Mouse (Mus musculus): ENCODE measurements around the gene Aldh2.

Gene Aldh2

DNA sequence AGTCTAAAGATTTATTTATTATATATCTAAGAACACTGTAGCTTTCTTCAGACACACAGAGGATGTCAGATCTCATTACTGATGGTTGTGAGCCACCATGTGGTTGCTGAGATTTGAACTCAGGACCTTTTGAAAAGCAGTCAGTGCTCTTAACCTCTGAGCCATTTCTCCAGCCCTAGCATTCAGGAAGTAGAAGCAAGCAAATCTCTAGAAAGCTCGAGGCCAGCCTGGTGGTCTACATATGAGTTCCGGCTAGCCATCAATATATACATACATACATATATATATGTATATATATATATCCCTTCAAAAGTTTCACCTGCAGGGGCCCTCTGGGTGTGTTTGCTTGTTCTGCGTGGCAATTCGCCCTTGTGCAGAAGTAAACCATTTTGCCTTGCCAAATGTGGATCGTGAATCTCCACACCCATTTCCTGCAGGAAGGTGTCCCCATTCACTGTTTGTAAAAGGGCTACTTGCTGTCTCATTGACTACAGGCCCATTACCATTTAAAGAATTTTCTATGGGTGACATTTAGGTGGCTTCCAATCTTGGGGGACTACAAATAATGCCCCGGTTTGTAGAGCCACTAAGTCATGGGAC lies 1.2 kb upstream of the Aldh2 start:
- DNase-seq: no peak

DNA sequence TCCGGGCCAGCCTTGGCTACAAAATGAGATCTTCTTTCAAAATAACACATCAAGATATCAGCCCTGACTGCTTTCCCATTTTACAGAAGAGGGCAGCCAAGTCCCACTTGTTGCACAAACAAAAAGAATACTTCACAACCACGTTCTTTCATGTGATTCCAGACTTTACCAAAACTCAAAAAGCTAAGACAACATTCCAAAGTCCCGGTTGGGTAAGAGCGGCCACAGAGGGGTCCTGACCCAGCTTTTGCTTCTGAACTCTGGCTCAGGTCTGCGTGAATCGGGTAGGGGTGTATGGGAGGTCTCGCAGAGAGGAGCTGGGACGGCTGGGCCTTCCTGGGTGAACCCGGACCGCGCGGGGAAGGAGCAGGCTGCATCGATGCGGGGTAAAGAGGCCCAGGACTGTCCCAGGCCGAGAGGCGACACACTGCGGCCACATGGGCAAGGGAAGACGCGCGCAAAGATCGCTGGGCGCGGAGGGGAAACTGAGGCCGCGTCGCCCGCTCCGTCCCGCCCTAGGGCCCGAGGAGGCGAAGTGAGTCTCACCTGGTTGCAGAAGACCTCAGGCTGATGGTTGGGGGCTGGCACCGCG lies 712 bp downstream of the Aldh2 start:
- no peak for DNase-seq

DNA sequence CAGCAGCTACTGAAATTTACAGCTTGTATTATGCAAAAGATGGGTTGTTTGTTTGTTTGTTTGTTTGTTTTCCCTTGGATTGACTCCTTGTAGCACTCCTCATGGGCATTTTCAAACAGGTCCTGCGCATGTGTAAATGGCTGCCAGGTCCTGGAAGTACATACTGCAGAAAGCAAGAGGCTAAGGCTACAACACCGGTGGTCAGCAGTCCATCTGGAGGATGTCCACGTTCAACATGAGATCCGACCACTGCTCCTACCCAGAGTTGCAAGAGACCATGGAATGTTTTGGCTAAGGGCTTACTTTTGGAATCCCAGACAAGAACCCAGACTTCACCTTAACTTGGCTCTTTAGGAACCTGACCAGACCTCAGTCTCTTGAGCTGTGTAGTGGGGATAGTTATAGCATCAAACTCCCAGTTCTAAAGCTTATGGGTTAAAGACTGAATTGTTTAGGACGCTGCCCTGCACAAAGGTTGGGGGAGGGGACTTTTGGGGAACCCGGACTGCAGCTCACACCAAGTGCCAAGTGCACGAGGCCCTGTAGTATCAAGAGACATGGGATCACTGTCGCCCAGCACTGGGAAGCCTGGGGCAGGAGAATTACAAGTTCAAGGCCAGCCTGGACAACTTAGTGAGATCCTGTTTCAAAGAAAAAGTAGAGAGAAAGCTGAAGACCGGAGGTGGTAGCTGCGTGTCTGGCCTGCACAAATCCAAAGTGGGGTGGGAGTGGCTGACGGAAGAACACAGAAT lies 1.4 kb downstream of the Aldh2 start:
- no peak for DNase-seq

DNA sequence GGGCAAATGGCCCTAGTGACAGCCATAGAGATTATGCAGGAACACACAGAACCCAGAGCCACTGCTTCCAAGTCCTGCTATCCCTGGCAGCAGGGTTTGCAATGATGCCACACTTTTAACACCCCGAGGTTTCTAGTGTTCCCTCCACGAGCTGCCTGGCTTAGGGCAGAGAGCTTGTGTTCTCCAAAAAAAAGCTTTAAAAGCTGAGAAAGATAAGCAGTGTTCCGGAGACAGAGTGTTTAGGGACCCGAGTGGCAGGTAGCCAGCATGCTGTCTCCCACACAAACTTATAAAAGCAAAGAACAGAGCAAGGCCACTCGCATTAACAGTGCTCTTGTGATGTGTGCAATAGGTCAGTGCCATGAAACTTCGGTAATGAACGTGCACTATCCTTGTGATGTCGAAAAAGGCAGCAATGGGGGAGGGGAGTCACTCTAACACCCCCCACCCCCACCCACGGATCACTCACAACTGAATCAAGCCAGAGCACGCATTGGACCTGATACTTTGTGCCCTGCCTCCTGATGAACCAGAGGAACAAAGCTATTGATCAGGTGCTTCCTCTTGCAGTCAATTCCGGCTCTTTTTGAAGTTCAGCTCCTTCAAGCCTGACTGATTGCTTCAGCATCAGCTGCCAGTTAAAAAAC lies 2.1 kb downstream of the Aldh2 start:
- DNase-seq: no peak

DNA sequence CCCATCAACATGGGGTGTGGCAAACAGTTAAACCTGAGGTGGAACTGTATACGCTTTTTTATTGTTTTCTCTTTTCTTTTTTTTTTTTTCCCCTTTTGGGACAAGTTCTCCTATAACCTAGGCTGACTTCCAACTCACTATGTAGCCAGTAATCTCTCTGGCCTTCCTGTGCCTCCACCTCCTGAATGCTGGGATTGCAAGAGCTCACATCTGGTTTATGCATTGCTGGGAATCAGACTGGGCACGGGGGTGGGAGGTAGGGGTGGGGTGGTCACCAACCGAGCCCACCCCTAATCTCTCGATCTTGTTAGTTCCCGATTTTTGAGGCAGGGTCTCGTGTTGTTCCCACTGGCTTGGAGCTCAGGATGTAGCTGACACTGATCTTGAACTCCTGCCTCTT lies 3.7 kb downstream of the Aldh2 start:
- DNase-seq: no peak

DNA sequence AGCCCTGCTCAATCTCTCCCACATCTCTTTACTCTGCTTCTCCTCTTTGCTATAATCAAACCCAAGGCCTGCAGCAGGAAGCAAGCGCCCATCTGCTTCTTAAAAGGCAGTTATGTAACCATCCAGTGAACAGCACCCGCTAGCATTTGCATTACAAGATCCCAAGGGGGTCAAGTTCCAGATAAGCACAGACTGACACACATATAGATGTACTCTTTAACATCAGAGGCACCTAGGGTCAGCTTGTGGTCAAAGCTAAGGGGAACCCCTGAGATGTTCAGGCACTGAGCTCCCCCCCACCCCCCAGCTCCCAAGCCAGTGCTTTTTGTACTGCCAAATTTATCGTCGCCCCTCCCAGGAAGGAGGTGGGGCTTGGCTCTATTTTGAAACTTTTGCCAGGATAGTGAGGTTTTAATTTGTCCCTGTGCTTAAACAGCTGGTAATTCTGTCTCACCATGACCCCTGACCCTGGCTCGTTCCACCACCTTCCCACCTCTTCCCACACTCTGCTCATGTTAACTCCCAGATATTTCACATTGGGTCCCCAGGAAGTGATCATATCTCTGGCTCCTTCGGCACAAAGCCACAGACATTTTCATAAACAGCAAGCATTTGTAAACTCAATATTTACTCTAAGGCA lies 7.1 kb downstream of the Aldh2 start:
- DNase-seq: no peak

DNA sequence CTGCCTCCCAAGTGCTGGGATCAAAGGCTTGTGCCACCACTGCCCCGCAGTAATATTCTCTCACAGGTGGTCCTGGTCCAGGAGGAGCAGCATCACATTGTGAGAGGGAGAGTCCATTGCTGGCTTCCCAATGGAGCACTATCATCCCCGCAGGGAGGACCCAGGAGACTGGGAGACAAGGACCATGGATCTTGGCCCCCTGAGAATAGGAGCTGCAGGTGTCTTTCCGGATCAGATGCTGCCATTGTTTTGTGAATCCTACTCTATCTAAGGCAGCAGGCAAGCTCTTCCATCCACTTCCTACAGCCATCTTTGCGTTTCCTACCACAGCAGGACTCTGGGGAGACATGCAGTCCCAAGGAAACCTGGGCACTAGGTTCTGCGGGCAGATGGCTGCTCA lies 7.9 kb downstream of the Aldh2 start:
- no peak for DNase-seq

DNA sequence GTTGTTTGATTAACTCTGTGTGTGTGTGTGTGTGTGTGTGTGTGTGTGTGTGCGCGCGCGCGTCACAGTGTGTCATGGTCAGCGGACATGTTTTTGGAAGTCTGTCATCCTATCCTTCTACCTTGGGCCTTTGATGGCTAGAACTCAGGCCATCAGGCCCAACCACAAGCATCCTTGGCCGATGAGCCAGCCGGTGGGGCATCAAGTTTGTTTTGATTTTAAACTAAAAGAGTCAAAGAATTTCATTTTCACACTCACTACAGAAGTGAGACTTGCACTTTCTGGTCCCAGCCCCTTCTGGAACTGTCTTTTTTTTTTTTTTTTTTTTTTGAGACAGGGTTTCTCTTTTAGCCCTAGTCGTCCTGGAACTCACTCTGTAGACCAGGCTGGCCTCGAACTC lies 8.6 kb downstream of the Aldh2 start:
- no peak for DNase-seq

DNA sequence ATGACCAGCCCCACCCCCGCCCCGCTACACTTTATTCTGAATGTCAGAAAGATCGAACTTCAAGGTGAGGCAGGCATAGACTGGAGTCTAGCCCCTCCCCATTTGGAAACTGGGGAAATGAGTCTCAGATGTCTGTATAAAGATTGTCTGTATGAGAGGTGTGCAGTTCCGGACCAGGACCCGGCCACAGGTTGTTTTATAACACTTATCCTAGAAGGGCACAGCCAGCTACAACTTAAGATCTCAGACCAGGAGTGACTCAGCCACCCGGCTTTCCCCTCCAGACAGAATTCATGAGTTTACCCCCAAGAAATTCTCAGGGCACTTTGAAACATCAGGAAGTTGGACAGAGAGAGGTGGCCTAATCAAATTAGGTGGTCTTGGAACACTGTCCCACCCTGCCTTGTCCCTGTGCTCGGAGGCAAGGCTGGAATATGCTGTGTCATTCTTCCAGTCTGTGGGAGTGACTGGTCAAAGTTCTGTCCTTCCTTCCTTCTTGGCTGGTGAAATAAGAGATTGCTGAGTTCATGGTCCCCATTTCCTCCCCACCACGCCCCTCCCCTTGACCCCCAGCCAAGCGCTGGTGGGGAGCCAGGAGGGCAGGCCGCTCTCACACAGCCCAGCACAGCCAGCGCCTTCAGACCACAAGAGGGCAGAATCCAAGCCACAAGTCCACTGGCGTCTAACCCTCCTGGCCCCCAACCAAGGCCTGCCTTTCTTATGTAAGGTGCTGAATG lies 9.7 kb downstream of the Aldh2 start:
- peak; percentile 60 for DNase-seq

DNA sequence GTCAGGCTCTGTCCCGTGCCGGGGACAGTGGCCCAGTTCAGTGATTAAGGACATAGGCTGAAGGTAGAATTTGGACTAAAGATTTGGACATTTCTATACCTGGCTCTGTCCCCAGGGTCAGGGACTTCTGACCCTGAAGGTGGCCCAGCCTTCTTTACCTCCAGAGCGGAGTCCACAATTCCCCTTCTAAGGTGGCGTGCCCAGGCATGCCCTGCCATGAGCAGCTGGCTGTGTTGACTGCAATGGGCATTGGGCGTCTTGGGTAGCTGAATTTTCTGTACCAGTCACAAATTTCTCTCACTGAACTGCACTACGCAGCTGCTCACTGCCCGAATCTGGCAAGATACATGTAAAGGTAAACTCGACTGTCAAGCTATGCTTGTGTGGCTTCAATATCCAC lies 11.7 kb downstream of the Aldh2 start:
- DNase-seq: no peak

DNA sequence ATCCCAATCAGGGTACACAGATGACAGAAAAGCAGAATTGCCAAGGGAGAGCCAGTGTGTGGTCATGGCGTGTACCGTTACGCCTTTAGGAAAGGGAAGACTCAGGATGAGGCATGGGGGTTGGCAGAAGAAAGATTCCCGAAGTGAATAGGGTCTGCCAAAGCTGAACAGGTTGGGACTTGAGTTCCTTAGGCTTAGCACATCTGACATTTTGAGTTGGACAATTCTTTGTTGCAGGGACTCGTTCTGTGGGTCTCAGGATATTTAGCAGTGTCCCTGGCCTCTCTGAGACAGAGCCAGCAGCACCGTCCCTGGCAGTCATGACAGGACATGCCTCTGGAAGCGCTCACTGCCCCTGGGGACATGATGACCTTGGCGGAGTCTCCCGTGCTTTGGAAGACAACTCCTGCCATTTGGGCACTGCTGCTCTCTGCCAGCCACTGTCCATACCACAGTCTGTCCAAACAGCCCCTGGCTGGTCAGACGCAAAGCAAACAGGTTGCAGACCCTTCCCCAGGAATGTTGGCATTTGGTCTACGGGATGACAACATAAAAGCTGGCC lies 16.6 kb downstream of the Aldh2 start:
- DNase-seq: no peak

DNA sequence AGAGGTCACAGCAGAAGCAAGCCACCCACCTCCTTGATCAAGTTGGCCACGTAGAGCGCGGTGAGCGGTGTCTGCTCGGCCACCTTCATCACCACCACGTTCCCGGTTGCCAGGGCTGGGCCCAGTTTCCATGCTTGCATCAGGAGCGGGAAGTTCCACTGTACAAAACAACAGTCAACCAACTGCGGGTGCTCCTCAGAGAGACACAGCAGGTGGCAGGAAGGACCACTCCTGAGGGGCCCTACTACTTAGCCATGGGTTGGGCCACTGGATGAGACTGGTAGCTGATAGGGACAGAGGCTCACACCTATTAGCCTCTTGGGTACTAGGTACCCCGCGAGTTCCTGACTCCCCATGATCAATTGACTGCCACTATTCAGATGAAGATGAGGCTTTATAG lies 17.8 kb downstream of the Aldh2 start:
- DNase-seq: no peak

DNA sequence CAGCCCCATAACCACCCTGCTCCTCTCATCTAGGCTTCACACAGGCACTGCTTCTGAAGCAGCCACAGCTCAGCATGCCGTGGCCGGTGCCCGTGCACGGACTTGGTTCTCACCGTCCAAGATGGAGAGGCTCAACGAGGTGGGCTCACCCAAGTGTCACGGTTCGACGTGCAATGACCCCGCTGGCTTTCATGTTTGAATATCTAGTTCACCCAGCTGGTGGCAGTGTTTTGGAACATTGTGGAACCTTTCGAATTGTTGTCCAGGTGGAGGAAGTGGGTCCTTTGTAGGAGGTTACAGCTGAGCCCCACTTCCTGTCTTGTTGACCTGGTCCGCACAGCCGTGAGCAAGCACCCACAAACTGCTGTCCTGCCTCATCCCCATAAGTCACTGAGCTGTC lies 19.5 kb downstream of the Aldh2 start:
- DNase-seq: no peak

DNA sequence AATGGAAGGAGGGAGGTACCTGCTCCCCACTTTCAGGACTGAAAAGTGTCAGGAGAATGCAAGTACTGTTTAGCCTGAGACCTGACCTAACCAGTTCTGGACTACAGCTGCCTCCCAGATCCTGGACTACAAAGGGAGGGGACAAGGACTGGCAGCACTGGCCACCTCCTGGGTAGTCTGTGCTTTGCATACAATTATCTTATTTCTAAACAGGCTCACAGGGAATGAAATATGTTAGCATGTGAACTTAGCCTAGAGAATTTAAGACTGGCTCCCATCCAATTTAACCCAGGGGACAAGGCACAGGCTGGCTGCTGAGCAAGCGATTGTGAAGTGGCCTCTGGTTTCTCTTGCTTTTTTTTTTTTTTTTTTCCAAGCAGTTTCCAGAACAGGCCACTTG lies 22.8 kb downstream of the Aldh2 start:
- DNase-seq: no peak

DNA sequence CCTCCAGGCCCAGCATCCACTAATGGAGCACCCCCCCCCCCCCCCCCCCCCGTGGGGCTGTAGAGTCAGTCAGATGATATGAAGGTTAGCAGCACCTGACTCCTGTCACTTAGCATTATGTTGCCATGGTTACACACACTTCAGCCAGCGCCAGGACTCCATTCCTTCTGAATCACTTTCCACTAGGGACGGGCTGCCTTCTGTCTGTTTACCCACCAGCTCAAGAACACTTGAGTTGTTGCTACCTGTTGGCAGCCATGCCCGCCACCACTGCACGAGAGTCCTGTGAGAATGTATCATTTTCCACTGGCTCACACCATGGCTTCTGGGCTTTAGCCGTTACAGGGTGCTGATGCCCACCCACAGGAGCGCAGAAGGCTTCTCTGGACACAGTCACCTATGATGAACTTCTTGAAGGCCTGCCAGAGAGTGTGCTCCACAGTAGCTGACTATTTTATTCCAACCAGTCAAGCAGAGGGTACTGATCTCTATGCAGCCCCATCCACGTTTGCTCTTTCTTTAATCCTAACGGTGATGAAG lies 23.7 kb downstream of the Aldh2 start:
- no peak for DNase-seq

DNA sequence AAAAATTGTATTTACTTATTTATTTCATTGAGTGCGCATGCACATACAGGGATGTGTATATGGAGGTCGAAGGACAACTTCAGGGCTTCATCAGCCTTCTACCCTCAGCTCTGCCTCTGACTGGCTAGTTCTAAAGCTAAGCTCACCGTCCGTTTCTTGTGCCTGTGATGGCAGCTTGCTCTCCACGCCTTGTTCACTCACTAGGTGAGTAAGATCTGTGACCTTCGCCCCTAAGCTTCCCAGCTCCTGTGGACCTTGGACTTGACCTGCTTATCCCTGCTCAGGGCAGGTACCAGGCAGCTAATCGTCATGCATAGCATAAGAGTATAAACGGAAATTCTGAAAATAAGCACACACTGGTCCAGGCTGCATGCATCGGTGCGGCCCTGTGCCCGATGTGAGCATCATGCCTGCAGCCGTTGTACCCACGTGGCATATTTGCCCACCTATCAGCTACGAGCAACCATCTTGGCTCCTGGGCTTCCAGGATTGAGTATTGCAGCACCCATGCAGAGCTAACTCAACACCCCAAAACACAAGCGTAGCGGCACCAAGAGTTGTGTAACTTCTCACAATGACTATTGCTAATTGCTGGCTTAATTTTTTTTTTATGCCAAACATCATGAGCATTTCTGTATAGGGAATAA lies 27.5 kb downstream of the Aldh2 start:
- no peak for DNase-seq

DNA sequence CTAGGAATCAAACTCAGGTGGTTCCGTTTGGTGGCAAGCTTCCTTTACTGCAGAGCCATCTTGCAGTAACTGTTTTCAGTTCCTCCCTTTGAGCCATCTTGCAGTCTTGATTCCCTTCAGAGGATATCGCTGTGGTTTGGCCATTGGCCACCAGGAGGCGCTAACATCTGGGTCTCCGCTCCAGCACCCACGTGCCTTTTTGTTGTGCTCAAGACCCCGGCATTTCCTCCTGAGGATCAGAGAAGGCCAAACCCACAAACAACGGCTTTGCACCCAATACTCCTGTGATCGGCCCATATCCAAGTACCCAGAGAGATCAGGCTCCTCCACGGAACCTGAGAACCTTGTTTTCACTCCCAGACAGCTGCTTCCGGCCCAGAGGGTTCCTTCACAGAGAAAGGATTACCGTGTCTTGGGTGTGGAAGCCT lies 29.1 kb downstream of the Aldh2 start:
- DNase-seq: peak; percentile 64

DNA sequence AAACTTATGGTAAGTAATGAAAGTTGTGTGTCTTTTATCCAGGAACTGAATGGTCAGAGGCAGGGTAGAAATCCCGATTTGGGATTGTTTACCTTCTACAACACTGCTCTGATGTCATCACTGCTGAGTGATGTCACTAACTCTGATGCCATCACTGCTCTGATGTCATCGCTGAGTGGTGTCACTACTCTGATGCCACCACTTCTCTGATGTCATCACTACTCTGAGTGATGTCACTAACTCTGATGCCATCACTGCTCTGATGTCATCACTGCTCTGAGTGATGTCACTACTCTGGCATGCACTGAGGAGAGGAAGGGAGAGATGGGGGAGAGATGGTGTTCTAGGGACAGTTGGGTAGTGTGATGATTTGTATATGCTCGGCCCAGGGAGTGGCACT lies 31.2 kb downstream of the Aldh2 start:
- DNase-seq: no peak

DNA sequence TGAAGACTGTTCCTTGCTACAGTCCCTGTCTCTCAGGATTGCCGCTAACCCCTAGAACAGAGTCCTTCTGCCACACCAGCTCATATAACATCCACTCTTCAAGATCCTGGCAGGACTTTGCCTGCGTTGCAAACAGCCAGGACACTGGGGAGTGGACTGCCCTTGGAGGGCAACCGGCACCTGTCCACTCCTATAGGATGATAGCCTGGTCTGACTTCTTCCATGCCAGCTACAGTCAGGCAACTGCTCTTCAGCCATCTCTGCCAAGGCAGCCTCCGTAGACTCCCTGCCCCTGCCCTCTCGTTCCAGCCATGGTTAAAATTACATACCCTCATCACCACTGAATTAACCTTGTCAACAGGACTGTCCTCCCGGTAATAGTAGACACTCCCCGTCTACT lies 44.4 kb downstream of the Aldh2 start:
- no peak for DNase-seq

DNA sequence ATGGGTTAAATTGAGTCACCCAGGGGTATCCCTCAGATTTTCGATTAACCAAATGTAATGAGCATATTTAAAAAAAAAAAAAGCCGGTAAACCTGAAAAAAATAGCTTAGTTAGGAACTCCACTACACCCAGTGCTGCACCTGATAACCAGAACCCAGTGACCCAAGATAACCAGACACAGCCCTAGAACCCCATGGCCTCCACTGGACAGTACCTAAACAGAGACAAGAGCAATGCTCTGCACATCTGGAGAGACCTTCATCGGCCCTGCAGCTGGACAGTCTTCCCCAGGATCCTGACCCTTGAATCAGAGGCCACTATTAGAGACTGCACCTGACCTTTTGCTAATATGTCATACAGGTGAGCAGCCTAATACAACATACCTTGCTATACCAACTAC lies 46.5 kb downstream of the Aldh2 start:
- no peak for DNase-seq

DNA sequence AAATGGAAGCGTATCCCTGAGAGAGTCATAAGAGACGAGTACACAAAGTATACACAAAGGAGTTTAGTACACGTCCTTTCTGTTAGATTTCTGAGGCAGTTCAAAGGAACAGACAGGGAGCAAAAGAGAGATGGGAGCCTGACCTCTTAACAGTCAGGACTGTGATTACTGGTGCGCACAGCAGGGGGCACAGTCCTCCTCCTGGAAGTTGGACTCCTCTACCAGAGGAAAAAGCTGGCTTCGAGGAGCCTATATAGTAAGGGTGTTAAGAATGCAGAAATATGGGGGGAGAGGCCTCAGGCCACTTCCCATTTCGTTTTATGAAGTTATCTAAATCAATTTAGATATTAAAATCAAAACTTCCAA lies 47.1 kb downstream of the Aldh2 start:
- DNase-seq: peak; percentile 31
